ENCODE assay signal across 21 mouse cellular contexts in genomic region chr5:148724470-148724869, GRCm38 (mm10).
DNase-seq lines count a peak whose midpoint lies in the region; ATAC-seq lines count a peak whose summit lies in the region.
"Had no signal": no experiment of that assay in that cellular context is flagged by ENCODE, and none has a peak within 500 bp of the region (broad histone marks: within the 10 kb centered on the region; RNA-seq: fewer than 3 reads in every experiment).

No protein-coding gene starts in this region.

- peaks cover 14% of the 10 kb centered on the region for H3K4me1 ChIP-seq in liver, embryonic 13.5 days (replicated peaks)
- H3K4me1 ChIP-seq: embryonic facial prominence, embryonic 15.5 days; forebrain, embryonic 15.5 days; midbrain, embryonic 12.5 days; neural tube, embryonic 12.5 days had no signal

- H3K4me2 ChIP-seq in liver, embryonic 13.5 days: no peak overlapping the region
- H3K4me2 ChIP-seq: embryonic facial prominence, embryonic 15.5 days; forebrain, embryonic 15.5 days; hindbrain, embryonic 13.5 days; lung, embryonic 14.5 days; midbrain, embryonic 12.5 days; neural tube, embryonic 12.5 days had no signal

- 52% methylated on average over 6 of the region's 6 CpGs for WGBS in liver, embryonic 13.5 days (ENCODE audit: insufficient replicate concordance)

- no peaks in the 10 kb centered on the region for H3K36me3 ChIP-seq in liver, embryonic 13.5 days
- H3K36me3 ChIP-seq: embryonic facial prominence, embryonic 15.5 days; forebrain, embryonic 15.5 days; hindbrain, embryonic 13.5 days; midbrain, embryonic 12.5 days; neural tube, embryonic 12.5 days had no signal

- H3K27me3 ChIP-seq in liver, embryonic 13.5 days: no peaks in the 10 kb centered on the region
- H3K27me3 ChIP-seq: embryonic facial prominence, embryonic 15.5 days; forebrain, embryonic 15.5 days; hindbrain, embryonic 13.5 days; midbrain, embryonic 12.5 days; neural tube, embryonic 12.5 days had no signal

- no peak overlapping the region for H3K4me3 ChIP-seq in liver, embryonic 13.5 days (replicated peaks)
- H3K4me3 ChIP-seq: embryonic facial prominence, embryonic 15.5 days; forebrain, embryonic 15.5 days; hindbrain, embryonic 13.5 days; left cerebral cortex, adult 2 months; midbrain, embryonic 12.5 days; neural tube, embryonic 12.5 days had no signal

- no peak overlapping the region for H3K9ac ChIP-seq in liver, embryonic 13.5 days
- H3K9ac ChIP-seq: embryonic facial prominence, embryonic 15.5 days; forebrain, embryonic 15.5 days; hindbrain, embryonic 13.5 days; lung, embryonic 14.5 days; midbrain, embryonic 12.5 days; neural tube, embryonic 12.5 days had no signal

- H3K27ac ChIP-seq in liver, embryonic 13.5 days: no peak overlapping the region; the same call in 1 of the 2 replicates
- H3K27ac ChIP-seq: embryonic facial prominence, embryonic 15.5 days; forebrain, embryonic 15.5 days; hindbrain, embryonic 13.5 days; left cerebral cortex, adult 2 months; midbrain, embryonic 12.5 days; neural tube, embryonic 12.5 days had no signal

- ATAC-seq in liver, embryonic 13.5 days (ENCODE audit: low read depth): peak; percentile 69; the same call in 1 of the 2 replicates
- ATAC-seq: forebrain, embryonic 15.5 days; inflammation-experienced regulatory T-cells, adult 6 months had no signal

- peak; percentile 32 for DNase-seq in ovary, postnatal 36 days (ENCODE audit: low spot score)
- no peak for DNase-seq in ovary, postnatal 14 days (ENCODE audit: low spot score)
- DNase-seq in adrenal gland, adult 2 months: peak; percentile 86
- DNase-seq in liver, embryonic 13.5 days: no peak
- DNase-seq in frontal cortex, postnatal 10 days (ENCODE audit: low spot score in 2 of 2): no peak
- DNase-seq in right cerebral cortex, postnatal 4 days: no peak
- DNase-seq in neural tube, embryonic 10.5 days (ENCODE audit: extremely low spot score, low spot score): no peak
- DNase-seq: cerebellum, adult 11 months; cerebellum, adult 9-11 months; gastrocnemius, postnatal 25 days; heart, adult 18-20 months; kidney, adult 2 months; kidney, postnatal 10 days; lung, embryonic 14.5 days had no signal

- no peaks in the 10 kb centered on the region for H3K9me3 ChIP-seq in liver, embryonic 13.5 days (replicated peaks)
- H3K9me3 ChIP-seq: embryonic facial prominence, embryonic 15.5 days; forebrain, embryonic 15.5 days; hindbrain, embryonic 13.5 days; midbrain, embryonic 12.5 days; neural tube, embryonic 12.5 days had no signal

Comparison
In these comparisons a context has a peak if more than half of its experiments do, and no peak if none do; other contexts are left out.
1. DNase-seq: peak in ovary, postnatal 36 days (single experiment) and adrenal gland, adult 2 months (single experiment); none in ovary, postnatal 14 days (single experiment), liver, embryonic 13.5 days (single experiment), frontal cortex, postnatal 10 days (0 of 2), right cerebral cortex, postnatal 4 days (single experiment) and neural tube, embryonic 10.5 days (single experiment).